Mouse (Mus musculus) B cell, adult 2 months (primary cell): Measurements from ENCODE around the gene Btf3l4.
A peak's percentile ranks its signal among the peaks of the same experiment; 100 is the strongest.

Experiments used
- DNase-seq, 2 experiments: peaks; one replicate each; pipeline ENCODE4 v3.0.0; 2022

The Btf3l4 gene

DNA sequence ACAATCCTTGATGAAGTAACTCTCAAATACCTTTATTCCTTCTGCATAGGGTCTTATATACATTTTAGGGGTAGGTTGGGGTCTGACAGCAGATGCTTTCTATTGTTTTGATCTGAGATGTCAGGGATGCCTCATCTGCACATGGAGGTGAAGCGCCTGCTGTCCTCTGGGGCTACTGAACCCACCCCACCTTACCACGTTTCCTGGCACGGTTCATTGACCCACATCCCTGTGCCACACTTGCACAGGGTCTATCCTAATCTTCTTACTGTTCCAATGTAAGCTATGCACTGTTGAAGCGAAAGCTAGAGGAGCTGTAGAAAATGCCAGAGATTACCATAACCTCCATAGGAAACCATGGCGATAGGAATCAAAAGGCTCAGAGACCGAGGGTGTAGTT is 21.9 kb downstream of the Btf3l4 start:
- no peak for DNase-seq

GRCm38 (mm10) chr4:108811142-108811541 is 22.3 kb downstream of the Btf3l4 start:
- no peak for DNase-seq

GRCm38 (mm10) chr4:108803535-108803934 is 29.9 kb downstream of the Btf3l4 start:
- no peak for DNase-seq

DNA sequence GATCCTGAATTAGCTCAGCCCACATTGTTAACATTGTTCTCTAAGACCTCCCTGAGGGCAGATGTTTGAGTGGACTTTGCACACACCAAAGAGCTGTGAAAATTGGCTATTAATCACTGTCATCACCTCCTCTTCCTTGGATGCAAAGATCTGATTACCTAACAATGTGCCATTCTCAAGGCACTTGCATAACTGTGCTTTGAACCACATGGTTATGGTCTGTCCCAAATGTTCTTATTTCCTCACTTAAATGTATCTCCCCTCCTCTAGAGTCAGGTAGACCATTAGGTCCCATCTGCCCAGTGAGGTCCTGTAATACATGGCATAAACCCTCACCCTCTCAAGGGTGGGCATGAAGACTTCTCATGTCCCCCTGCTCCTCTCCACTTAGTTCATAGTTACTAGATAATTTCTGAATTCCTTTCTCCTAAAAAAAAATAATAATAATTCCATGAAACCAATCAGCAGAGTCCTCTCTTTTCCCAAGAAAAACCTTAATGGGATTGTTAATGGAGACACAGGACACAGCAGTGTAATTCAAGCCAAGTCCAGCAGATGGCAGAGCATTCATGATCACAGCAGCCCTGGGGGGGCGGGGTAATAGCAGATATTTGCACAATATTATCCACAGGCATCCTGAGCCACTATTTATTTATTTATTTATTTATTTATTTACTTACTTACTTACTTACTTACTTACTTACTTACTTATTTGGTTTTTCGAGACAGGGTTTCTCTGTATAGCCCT is 35.2 kb downstream of the Btf3l4 start:
- DNase-seq, result peak; percentile 65 to 71

DNA sequence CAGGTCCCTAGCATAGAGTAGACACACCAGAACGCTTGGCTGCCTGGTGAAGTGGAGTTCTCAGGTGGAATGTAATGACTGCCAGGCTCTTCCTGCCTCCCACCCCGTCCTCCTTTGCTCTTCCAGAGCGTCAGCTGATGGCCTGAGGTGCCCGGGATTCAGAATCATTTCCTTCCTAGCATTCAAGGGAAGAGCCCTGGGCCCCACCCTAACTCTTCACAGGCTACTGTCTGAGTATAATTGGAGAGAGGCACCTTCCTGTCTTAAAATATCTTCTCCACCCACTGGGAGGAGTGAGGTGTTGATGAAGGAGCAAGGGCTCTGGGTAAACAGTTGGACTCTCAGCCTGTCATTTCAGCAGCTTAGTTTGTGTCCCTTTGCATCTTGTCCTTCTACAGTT is 36.7 kb downstream of the Btf3l4 start:
- DNase-seq, result no peak

GRCm38 (mm10) chr4:108793941-108794340 is 39.5 kb downstream of the Btf3l4 start:
- DNase-seq, result no peak

GRCm38 (mm10) chr4:108790507-108790906 is 42.9 kb downstream of the Btf3l4 start:
- peak in 1 of 2 experiments; percentile 8 for DNase-seq

GRCm38 (mm10) chr4:108789258-108789936 is 44.0 kb downstream of the Btf3l4 start:
- no peak for DNase-seq

GRCm38 (mm10) chr4:108782421-108783085 is 50.9 kb downstream of the Btf3l4 start:
- peak in 1 of 2 experiments; percentile 12 for DNase-seq

DNA sequence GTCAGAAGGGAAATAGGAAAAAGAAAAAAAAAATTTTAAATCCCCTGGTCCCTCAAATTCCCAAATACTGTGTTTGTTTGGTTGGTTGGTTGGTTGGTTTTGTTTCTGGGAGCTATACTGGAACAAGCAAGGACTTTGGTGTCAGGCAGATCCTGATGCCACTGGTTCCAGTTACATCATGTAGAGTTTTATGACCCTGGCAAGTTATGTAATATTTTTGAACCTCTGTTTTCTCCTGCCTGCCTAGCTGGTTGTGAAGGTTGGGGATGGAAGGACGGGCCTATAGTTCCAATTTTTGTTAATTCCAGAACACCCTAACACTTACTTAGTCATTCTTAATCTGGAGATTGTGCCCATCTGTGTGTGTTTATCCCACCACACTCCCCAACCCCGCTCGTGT is 51.8 kb downstream of the Btf3l4 start:
- no peak for DNase-seq

DNA sequence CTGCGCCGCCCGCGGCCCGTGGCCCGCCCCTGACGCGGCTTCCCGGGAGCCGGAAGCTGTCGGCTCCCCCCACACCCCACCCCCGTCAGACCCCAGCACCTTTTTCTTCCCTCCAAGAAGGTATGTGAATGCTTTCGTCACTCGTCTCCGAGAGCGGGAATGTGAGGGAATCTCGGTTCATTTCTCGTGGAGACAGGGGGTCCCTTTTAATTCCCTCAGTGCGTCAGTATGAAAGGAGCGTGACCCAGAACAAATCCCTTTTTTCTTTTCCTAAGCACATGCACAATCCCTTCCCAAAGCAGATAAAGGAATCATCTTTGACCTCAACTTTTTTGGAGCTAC is 52.6 kb downstream of the Btf3l4 start:
- no peak for DNase-seq

DNA sequence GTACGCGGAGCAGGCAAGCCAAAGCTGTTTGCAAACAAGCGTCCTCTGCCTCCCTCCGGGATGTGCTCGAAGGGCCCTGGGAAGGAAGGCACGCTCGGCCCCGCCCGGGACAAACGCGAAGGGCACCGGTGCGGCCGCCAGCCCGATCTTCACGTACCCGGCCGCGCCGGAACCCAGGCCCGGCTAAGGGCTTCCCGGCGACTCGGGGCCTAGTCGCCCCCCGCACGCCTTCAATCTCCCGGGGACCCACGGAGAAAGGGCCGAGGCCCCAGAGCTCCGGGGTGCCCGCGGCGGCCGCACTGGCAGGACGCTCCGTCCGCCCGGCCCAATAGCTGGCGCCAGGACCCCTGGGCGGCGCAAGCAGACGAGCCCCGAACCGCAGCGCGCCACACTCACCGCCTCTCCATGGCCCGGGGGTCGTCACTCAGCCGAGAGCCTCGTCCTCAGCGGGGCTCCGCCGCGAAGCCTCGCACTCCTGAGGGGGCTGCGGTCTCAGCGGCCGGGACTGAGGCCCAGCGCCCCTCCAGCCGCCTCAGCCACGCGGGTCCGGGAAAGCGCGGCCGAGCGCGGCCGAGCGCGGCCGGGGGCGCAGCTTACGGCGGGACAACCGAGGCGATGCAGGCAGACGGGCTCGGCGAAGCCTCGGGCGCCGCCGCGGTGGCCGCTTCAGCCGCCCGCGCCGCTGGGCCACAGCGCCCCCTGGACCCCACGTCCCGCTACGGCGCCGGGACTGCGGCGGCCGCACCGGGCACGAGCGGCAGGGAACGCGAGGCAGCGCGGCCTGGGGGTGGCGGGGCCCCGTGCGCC is 53.2 kb downstream of the Btf3l4 start, which contains the start of gene Zfyve9:
Zfyve9 (minus strand) TSS at position 742 of the 807 bp plus-strand sequence.
- DNase-seq, result peak; percentile 77 to 82

- no peak for DNase-seq
Measured at GRCm38 (mm10) chr4:108779763-108780056, 53.7 kb downstream of the Btf3l4 start.

GRCm38 (mm10) chr4:108768527-108768926 is 64.9 kb downstream of the Btf3l4 start:
- no peak for DNase-seq
